Mouse (Mus musculus) liver, embryonic 14.5 days (tissue): ENCODE measurements around the gene Scamp5. TPM values are rescaled to one million over a fixed set of nuclear protein-coding genes. Genes with fewer than 3 reads are reported as not detected.

Source experiments
- ATAC-seq: fragments of 200-750 bp; cut with Nextera tagmentation; 2 replicates; pipeline ENCODE4 v1.8.0; 2017; ENCODE audit warnings: moderate number of reproducible peaks, mild to moderate bottlenecking, moderate library complexity; ENCODE audit not compliant: insufficient read depth
- DNase-seq, 3 experiments: peaks; one replicate each; pipeline ENCODE4 v3.0.0-alpha.2; 2012 to 2013; ENCODE audit warnings: low read depth in 3 of 3, low spot score in 3 of 3
- H3K27ac ChIP-seq: fragments of 300-500 bp; sonication (generic); 2 replicates; pipeline ENCODE4 v1.5.1; 2014; ENCODE audit warnings: moderate library complexity, mild to moderate bottlenecking, control low read depth, inconsistent platforms
- H3K27me3 ChIP-seq: fragments of 300-500 bp; sonication (generic); 2 replicates; pipeline ENCODE4 v1.6.1; 2014; ENCODE audit warnings: mild to moderate bottlenecking, low read length, moderate library complexity; ENCODE audit not compliant: control insufficient read depth, insufficient read depth
- H3K36me3 ChIP-seq: fragments of 300-500 bp; sonication (generic); replicated peaks from 2 replicates; pipeline ENCODE4 v1.6.1; 2014; ENCODE audit warnings: low read depth; ENCODE audit not compliant: control insufficient read depth, insufficient read depth
- H3K4me1 ChIP-seq, 2 experiments: fragments of 200-500 bp in 1 of 2; fragments of 300-500 bp in 1 of 2; sonication (generic) in 1 of 2; replicated peaks; 2 replicates each; pipeline ENCODE4 v1.6.1; 2012 to 2014; ENCODE audit warnings: antibody characterized with exemption in 1 of 2, inconsistent platforms in 1 of 2, low read length in 1 of 2; ENCODE audit not compliant: control insufficient read depth in 2 of 2, insufficient read depth in 2 of 2
- H3K4me2 ChIP-seq: fragments of 300-500 bp; sonication (generic); 2 replicates; pipeline ENCODE4 v1.6.1; 2014; ENCODE audit warnings: low read depth, mild to moderate bottlenecking, control low read depth, moderate library complexity
- H3K4me3 ChIP-seq, 2 experiments: fragments of 200-500 bp in 1 of 2; fragments of 300-500 bp in 1 of 2; sonication (generic) in 1 of 2; 2 replicates each; pipeline ENCODE4 v1.5.1; 2012 to 2014; ENCODE audit warnings: low read depth in 2 of 2, low read length in 2 of 2, mild to moderate bottlenecking in 2 of 2, control low read depth in 1 of 2, inconsistent platforms in 1 of 2, moderate library complexity in 1 of 2; ENCODE audit not compliant: insufficient read depth in 1 of 2
- H3K9ac ChIP-seq: fragments of 300-500 bp; sonication (generic); replicated peaks from 2 replicates; pipeline ENCODE4 v1.6.1; 2014; ENCODE audit warnings: mild to moderate bottlenecking, control low read depth, moderate library complexity
- H3K9me3 ChIP-seq: fragments of 300-500 bp; sonication (generic); 2 replicates; pipeline ENCODE4 v1.6.1; 2016; ENCODE audit warnings: low read length, mixed read lengths; ENCODE audit not compliant: control insufficient read depth
- CTCF ChIP-seq: IDR thresholded peaks from 2 replicates; pipeline ENCODE4 v1.5.1; 2016; ENCODE audit warnings: antibody characterized with exemption, low read depth, control low read depth
- EP300 ChIP-seq: IDR thresholded peaks from 2 replicates; pipeline ENCODE4 v1.6.1; 2016; ENCODE audit warnings: antibody characterized with exemption, low read depth
- WGBS: fragments of 180-500 bp; shearing (Covaris S2); extraction: QIAGEN DNeasy Blood & Tissue Kit; methylation state at CpG from one replicate; pipeline ENCODE4 v1.1.7; 2014; ENCODE audit not compliant: insufficient replicate concordance; 5-methylcytosine and 5-hydroxymethylcytosine counted together
- polyA plus RNA-seq, 2 experiments: library from polyadenylated mRNA; depleted of rRNA in 1 of 2; stranded (reverse) in 1 of 2; unstranded in 1 of 2; fragments of >200 nt; fragmentation: Nextera tagmentation in 1 of 2; extraction: Ambion mirVana in 1 of 2; gene quantifications; 2 replicates each; pipeline versions ENCODE4 v1.2.1 to v1.2.3; 2012 to 2014

Gene Scamp5
- polyA plus RNA-seq, 2 experiments, result 4.5 to 9.1 TPM

DNA sequence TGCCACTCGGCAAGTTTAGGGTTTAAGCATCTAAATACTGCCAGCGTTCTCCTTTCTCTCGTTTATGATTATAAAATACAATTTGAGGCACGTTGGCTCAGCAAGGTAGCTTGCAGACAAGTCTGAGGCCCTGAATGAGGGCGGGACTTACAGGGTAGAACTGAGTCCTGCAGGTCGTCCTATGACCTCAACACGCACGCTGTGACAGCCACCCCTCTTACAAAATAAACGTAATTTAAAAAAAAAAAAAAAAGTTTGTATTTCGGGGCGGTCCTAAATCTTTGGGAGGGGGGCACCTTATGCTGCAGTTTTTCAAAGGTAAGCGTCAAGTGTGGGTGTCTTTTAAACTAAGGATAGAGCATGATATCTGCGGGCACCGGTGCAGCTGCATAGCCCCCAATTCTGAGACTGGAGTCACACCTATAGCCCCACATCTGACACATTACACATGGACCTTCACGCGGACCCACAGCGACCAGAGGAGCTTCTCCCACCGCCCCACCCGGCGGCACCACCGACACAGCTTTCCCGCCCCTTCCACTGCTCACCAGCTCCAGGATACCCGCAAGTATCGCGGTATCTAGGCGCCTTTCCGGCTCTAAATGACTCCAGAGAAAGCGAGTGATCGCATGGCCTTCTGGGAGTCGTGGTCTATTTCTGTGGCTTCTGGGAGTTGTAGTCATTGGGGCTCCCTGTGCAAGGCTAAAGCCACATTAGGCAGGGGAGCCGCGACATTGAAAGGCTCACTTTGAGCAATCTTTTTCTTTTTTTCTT, 28.2 kb downstream of the Scamp5 start, which contains the start of gene Ppcdc:
TSS of gene Ppcdc (minus strand) at position 603 of the 774 bp plus-strand sequence.
- H3K27me3 ChIP-seq, result no peaks in the 10 kb centered on the region
- 2% methylated on average over 32 of the region's 32 CpGs for WGBS
- H3K4me3 ChIP-seq, result peak within 1 kb of the TSS; percentile 69 to 85
- ATAC-seq (peak; percentile 97), DNase-seq (peak; percentile 94 to 96 (median 95))
- H3K27ac ChIP-seq, result peak within 1 kb of the TSS; percentile 75
- H3K4me2 ChIP-seq, result peak within 1 kb of the TSS; percentile 83
- H3K4me1 ChIP-seq, result peaks cover 6 to 24% of the 10 kb centered on the region in 2 experiments
- H3K9me3 ChIP-seq, result no peaks in the 10 kb centered on the region
- TF ChIP-seq EP300 (0 out of 2 replicates have a peak, but pooled peaks have one; percentile 22), CTCF (no peak)
- H3K36me3 ChIP-seq, result no peaks in the 10 kb centered on the region
- H3K9ac ChIP-seq, result peak within 1 kb of the TSS; percentile 80

DNA sequence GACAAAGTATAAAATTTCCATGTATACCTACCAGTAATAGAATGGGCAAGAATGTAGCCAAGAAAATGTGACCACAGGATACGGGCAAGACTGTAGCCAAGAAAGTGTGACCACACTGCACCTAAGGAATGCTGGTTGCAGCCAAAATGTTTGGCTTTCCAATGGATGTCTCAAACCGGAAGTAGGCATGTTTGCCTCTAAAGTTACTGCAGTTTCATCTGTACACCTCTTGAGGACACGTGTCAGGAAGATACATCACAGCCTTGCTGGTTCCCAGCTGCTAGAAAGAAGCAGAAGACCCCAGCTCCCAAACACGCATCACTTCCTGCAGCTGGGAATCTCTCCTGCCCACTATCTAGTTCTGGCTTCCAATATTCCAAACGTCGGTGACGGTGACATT, 28.8 kb downstream of the Scamp5 start:
- Histone ChIP-seq H3K27me3 (no peaks in the 10 kb centered on the region), H3K9ac (peak overlapping the region; percentile 80), H3K36me3 (no peaks in the 10 kb centered on the region), H3K9me3 (no peaks in the 10 kb centered on the region), H3K4me2 (peak overlapping the region; percentile 83), H3K4me1 (peaks cover 6 to 24% of the 10 kb centered on the region in 2 experiments), H3K4me3 (peak overlapping the region; percentile 69 to 85), H3K27ac (peak overlapping the region; percentile 75; the same call in 1 of the 2 replicates)
- 32% methylated on average over 7 of the region's 7 CpGs for WGBS
- ATAC-seq, result no peak
- no peak for DNase-seq
- TF ChIP-seq CTCF (no peak), EP300 (no peak)

DNA sequence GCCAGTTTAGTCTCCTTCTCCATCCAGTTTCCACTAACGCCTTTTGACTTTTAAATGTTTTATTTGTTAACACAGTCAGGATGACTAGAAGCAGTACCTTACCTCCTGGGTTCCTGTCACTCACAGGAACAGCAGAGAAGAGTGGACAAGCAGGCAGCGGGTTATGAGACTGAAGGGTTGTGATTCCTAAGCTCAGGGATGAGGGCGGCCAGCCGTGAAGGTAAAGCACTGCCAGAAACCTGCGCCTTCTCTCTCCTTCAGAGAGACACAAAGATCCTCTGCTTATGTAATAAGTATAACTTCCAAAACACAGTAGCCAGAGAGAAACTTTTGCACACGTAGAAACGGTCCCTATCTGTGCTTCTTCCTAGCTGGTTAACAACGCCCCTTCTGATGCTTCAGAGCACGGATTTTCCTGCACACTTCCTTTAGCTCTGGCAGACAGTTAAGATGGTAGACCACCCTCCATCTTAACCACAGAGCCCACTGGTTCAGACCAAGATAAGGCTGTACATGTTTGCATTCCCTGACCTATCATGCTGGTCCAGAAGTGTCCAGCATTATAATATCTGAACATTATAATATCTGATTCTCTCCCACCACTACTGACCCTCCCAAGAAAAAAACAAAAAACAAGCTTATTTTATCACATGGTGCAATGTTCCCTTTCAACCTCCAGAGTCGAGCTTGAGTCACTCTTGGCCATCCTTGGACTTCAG, 29.8 kb downstream of the Scamp5 start:
- H3K9me3 ChIP-seq, result no peaks in the 10 kb centered on the region
- H3K36me3 ChIP-seq, result no peaks in the 10 kb centered on the region
- DNase-seq (no peak), ATAC-seq (no peak)
- no peak for TF ChIP-seq CTCF
- H3K27me3 ChIP-seq, result no peaks in the 10 kb centered on the region
- no peak overlapping the region for H3K4me3 ChIP-seq
- no peak overlapping the region for H3K4me2 ChIP-seq
- no peak overlapping the region for H3K27ac ChIP-seq
- H3K4me1 ChIP-seq, result peaks cover 6 to 27% of the 10 kb centered on the region in 2 experiments
- H3K9ac ChIP-seq, result no peak overlapping the region
- 46% methylated on average over 10 of the region's 10 CpGs for WGBS

DNA sequence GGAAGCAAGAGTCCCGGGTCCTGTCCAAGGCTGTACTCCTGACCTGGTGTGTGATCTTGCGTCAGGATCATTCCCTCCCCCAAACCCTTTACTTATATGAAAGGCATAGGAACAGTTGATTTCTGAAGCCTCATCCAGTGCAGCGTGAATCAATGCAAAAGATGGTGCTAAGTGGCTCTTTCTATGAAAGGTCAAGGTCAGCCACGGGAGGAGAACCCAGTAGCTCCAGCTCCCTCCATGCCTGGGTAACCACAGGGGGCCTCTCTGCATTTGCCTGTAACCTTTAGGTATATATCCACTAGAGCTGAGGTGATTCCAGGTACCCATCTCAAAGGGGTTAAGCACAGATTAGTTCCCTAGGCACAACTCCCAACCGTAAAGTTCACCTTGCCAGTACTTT, 31.7 kb downstream of the Scamp5 start:
- Histone ChIP-seq H3K4me2 (no peak overlapping the region), H3K9me3 (no peaks in the 10 kb centered on the region), H3K36me3 (no peaks in the 10 kb centered on the region), H3K4me1 (peaks cover 6 to 27% of the 10 kb centered on the region in 2 experiments), H3K9ac (no peak overlapping the region), H3K27ac (no peak overlapping the region), H3K4me3 (no peak overlapping the region), H3K27me3 (no peaks in the 10 kb centered on the region)
- 71% methylated on average over 5 of the region's 5 CpGs for WGBS
- ATAC-seq, result no peak
- DNase-seq, result no peak
- no peak for TF ChIP-seq CTCF
- TF ChIP-seq EP300, result no peak
